Mouse (Mus musculus) kidney, postnatal 25 days (tissue): Measurements from ENCODE around the gene Rfpl4.
"Not testable (repeated sequence)": the region's sequence is repeated elsewhere in the genome, so short reads cannot be mapped to it uniquely, and the experiment has no call there.

Experiments
- DNase-seq, 2 experiments: peaks; one replicate each; pipeline ENCODE4 v3.0.0; 2021; ENCODE audit warnings: mixed read lengths in 2 of 2

Rfpl4 gene

GRCm38 (mm10) chr7:5080010-5080751 lies 36.6 kb downstream of the Rfpl4 start, which contains the start of gene Epn1:
Gene Epn1 (plus strand): TSS chr7:5080235.
- peak; percentile 97 to 99 for DNase-seq

- not testable (repeated sequence) for DNase-seq
These were observed 37.3 kb downstream of the Rfpl4 start for GRCm38 (mm10) chr7:5079365-5080009.

- no peak for DNase-seq
These were observed 39.8 kb downstream of the Rfpl4 start for GRCm38 (mm10) chr7:5076931-5077330.

GRCm38 (mm10) chr7:5074984-5075383 lies 41.8 kb downstream of the Rfpl4 start:
- peak in 1 of 2 experiments; percentile 67 for DNase-seq

- no peak for DNase-seq
These were observed 43.2 kb downstream of the Rfpl4 start for GRCm38 (mm10) chr7:5073586-5073985.

GRCm38 (mm10) chr7:5064886-5065285 lies 51.9 kb downstream of the Rfpl4 start:
- DNase-seq: no peak

GRCm38 (mm10) chr7:5062360-5063001 lies 54.3 kb downstream of the Rfpl4 start:
- peak; percentile 81 to 84 for DNase-seq

- peak; percentile 97 for DNase-seq
These were observed 54.9 kb downstream of the Rfpl4 start, which contains the start of gene U2af2 for GRCm38 (mm10) chr7:5061774-5062359. Gene U2af2 (plus strand): TSS chr7:5062143.

- peak; percentile 98 to 100 for DNase-seq
These were observed 55.6 kb downstream of the Rfpl4 start for GRCm38 (mm10) chr7:5060944-5061773.

- DNase-seq: peak; percentile 90 to 91
These were observed 56.5 kb downstream of the Rfpl4 start for GRCm38 (mm10) chr7:5060239-5060731.
